Mouse (Mus musculus) testis, adult 2 months (tissue): Measurements from ENCODE around the gene 1600002K03Rik.

ENCODE experiments used
- CTCF ChIP-seq: fragments of 200-500 bp; IDR thresholded peaks from 2 replicates; pipeline ENCODE4 v1.5.1; 2012; ENCODE audit warnings: low read depth, mild to moderate bottlenecking, inconsistent platforms, low read length, moderate library complexity; ENCODE audit not compliant: control insufficient read depth, insufficient read depth, insufficient replicate concordance
- POLR2A ChIP-seq: fragments of 200-500 bp; IDR thresholded peaks from 2 replicates; pipeline ENCODE4 v1.6.1; 2012; ENCODE audit warnings: low read depth, mild to moderate bottlenecking, inconsistent platforms, low read length, moderate library complexity; ENCODE audit not compliant: control insufficient read depth

- TF ChIP-seq POLR2A (no peak), CTCF (no peak)
Observed at GRCm38 (mm10) chr10:80155277-80155676, 17.5 kb upstream of the 1600002K03Rik start.
